Mouse (Mus musculus): ENCODE data around the gene Zfp493.

GRCm38 (mm10) chr13:67812961-67813709 is 33.6 kb downstream of the Zfp493 start:
- no peak for TF ChIP-seq GATA1 (IDR thresholded peaks at IDR 0.05; ENCODE audit: borderline replicate concordance, low read length)
- TF ChIP-seq FLI1 (IDR thresholded peaks at IDR 0.05; ENCODE audit: low read length), result no peak
